Mouse (Mus musculus) stomach, postnatal 0 days (tissue): Measurements from ENCODE around the gene Adcy1.

Experiments used
- CTCF ChIP-seq: IDR thresholded peaks from 2 replicates; pipeline ENCODE4 v1.5.1; 2016; ENCODE audit warnings: antibody characterized with exemption, low read depth, mild to moderate bottlenecking, moderate library complexity
- EP300 ChIP-seq: optimal IDR thresholded peaks from 2 replicates; pipeline ENCODE3; 2016; ENCODE audit warnings: antibody characterized with exemption

- TF ChIP-seq CTCF (no peak), EP300 (no peak)
These were observed 5.5 kb upstream of the Adcy1 start for GRCm38 (mm10) chr11:7057781-7058180.
